Mouse (Mus musculus) common myeloid progenitor, adult 5-6 weeks (primary cell): ENCODE measurements around the gene Wasl. TPM values are rescaled to one million over a fixed set of nuclear protein-coding genes. Genes with fewer than 3 reads are reported as not detected.

Source experiments
- ATAC-seq: replicated peaks from 2 replicates; pipeline ENCODE4 v1.8.0; 2016; ENCODE audit warnings: low read depth, mild to moderate bottlenecking, moderate TSS enrichment, inconsistent platforms; ENCODE audit not compliant: poor library complexity, severe bottlenecking
- total RNA-seq: library from RNA; stranded (forward); fragments of 200-1000, 187-1606 nt; gene quantifications from 2 replicates; pipeline ENCODE4 v1.2.3, GENCODE M21; 2017

Gene Wasl
- total RNA-seq, 1 experiment from 2014 or later: 14.5 TPM

GRCm38 (mm10) chr6:24608129-24608528 lies 56.7 kb downstream of the Wasl start:
- ATAC-seq: no peak

GRCm38 (mm10) chr6:24607531-24607930 lies 57.3 kb downstream of the Wasl start:
- no peak for ATAC-seq

GRCm38 (mm10) chr6:24606512-24606911 lies 58.3 kb downstream of the Wasl start:
- no peak for ATAC-seq

- ATAC-seq: no peak
These were observed 59.2 kb downstream of the Wasl start for GRCm38 (mm10) chr6:24605631-24606030.

GRCm38 (mm10) chr6:24604289-24604688 lies 60.5 kb downstream of the Wasl start:
- ATAC-seq: no peak

- no peak for ATAC-seq
These were observed 61.8 kb downstream of the Wasl start for GRCm38 (mm10) chr6:24602993-24603392.

- no peak for ATAC-seq
These were observed 62.5 kb downstream of the Wasl start for GRCm38 (mm10) chr6:24602351-24602750.

GRCm38 (mm10) chr6:24601668-24602067 lies 63.1 kb downstream of the Wasl start:
- no peak for ATAC-seq

GRCm38 (mm10) chr6:24600726-24601125 lies 64.1 kb downstream of the Wasl start:
- no peak for ATAC-seq

- ATAC-seq: 0 out of 2 replicates have a peak, but pooled peaks have one; percentile 18
These were observed 64.7 kb downstream of the Wasl start for GRCm38 (mm10) chr6:24600134-24600533.

- ATAC-seq: no peak
These were observed 65.2 kb downstream of the Wasl start for GRCm38 (mm10) chr6:24599639-24600038.

GRCm38 (mm10) chr6:24599179-24599578 lies 65.6 kb downstream of the Wasl start:
- ATAC-seq: no peak

GRCm38 (mm10) chr6:24597500-24597899 lies 67.3 kb downstream of the Wasl start, which contains the start of gene Lmod2:
Gene Lmod2, plus strand, starts transcription at chr6:24597762.
- ATAC-seq: no peak

- ATAC-seq: no peak
These were observed 73.1 kb downstream of the Wasl start for GRCm38 (mm10) chr6:24591525-24592218.

GRCm38 (mm10) chr6:24590282-24590681 lies 74.5 kb downstream of the Wasl start:
- no peak for ATAC-seq

- ATAC-seq: no peak
These were observed 77.9 kb downstream of the Wasl start for GRCm38 (mm10) chr6:24586885-24587284.

- no peak for ATAC-seq
These were observed 79.1 kb downstream of the Wasl start for GRCm38 (mm10) chr6:24585431-24586310.

GRCm38 (mm10) chr6:24583456-24583855 lies 81.4 kb downstream of the Wasl start:
- no peak for ATAC-seq

GRCm38 (mm10) chr6:24573319-24573718 lies 91.5 kb downstream of the Wasl start:
- ATAC-seq: no peak

GRCm38 (mm10) chr6:24572431-24572830 lies 92.4 kb downstream of the Wasl start:
- ATAC-seq: no peak

GRCm38 (mm10) chr6:24571126-24571525 lies 93.7 kb downstream of the Wasl start:
- 0 out of 2 replicates have a peak, but pooled peaks have one; percentile 29 for ATAC-seq
